7 mouse cellular contexts compared by ENCODE assay signal in the genomic region with DNA sequence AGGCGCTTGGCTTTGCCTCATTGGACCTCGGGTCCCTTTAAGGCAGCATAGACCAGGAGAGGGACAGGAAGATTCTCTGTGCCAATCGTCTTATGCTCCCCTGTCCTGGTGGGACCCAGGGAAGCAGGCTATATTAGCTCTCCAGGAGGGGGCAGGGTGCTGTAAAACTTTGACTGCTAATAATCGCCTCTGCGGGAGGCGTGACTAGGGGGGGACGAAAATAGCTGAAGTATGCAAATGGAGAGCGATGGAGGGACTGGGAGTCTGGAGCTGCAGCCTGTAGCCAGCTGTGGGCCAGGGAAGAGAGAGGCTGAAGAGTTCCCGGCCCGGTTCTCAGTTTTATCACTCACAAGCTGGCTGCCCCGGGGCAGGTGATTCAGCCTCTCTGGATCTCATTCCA. TPM values are rescaled to one million over a fixed set of nuclear protein-coding genes. Genes with fewer than 3 reads are reported as not detected.
A peak's percentile ranks its signal among the peaks of the same experiment; 100 is the strongest.
DNase-seq lines count a peak whose midpoint lies in the region; ATAC-seq and TF ChIP-seq lines count a peak whose summit lies in the region.

No protein-coding gene starts in this region.

- TF ChIP-seq CTCF in testis, adult 2 months (IDR thresholded peaks at IDR 0.05; ENCODE audit: control insufficient read depth, insufficient read depth, insufficient replicate concordance, low read depth, low read length), result peak; percentile 3; the same call in 1 of the 2 replicates

- H3K36me3 ChIP-seq in testis, adult 2 months (ENCODE audit: control insufficient read depth, insufficient read depth, low read length), result no peaks in the 10 kb centered on the region
- 0 out of 2 replicates have a peak, but pooled peaks cover 22% of the 10 kb centered on the region for H3K36me3 ChIP-seq in heart, embryonic 14.5 days (ENCODE audit: control insufficient read depth, insufficient read depth, low read length)
- H3K36me3 ChIP-seq in limb, embryonic 15.5 days, result no peaks in the 10 kb centered on the region

- H3K9me3 ChIP-seq in heart, embryonic 14.5 days (ENCODE audit: control insufficient read depth, low read length), result no peaks in the 10 kb centered on the region
- no peaks in the 10 kb centered on the region for H3K9me3 ChIP-seq in limb, embryonic 15.5 days

- H3K4me1 ChIP-seq in testis, adult 2 months (ENCODE audit: control insufficient read depth, insufficient read depth, low read length), result peaks cover 3% of the 10 kb centered on the region; the same call in 1 of the 2 replicates
- peaks cover 28 to 36% of the 10 kb centered on the region in 2 experiments for H3K4me1 ChIP-seq in heart, embryonic 14.5 days (ENCODE audit: control insufficient read depth in 2 of 2, insufficient read depth in 2 of 2, low read length in 2 of 2)
- H3K4me1 ChIP-seq in limb, embryonic 15.5 days, result peaks cover 35% of the 10 kb centered on the region

- no peak overlapping the region for H3K4me3 ChIP-seq in testis, adult 2 months (ENCODE audit: control insufficient read depth, low read depth, low read length)
- peak overlapping the region; percentile 14 to 26; a peak in 3 of 4 replicates for H3K4me3 ChIP-seq in heart, embryonic 14.5 days (ENCODE audit: control insufficient read depth in 1 of 2, insufficient read depth in 1 of 2, low read depth in 1 of 2, low read length in 2 of 2)
- H3K4me3 ChIP-seq in limb, embryonic 15.5 days, result no peak overlapping the region

- ATAC-seq in heart, embryonic 14.5 days (ENCODE audit: insufficient number of reproducible peaks, insufficient read depth, low FRiP score, low read depth), result peak; percentile 60
- ATAC-seq in limb, embryonic 15.5 days (ENCODE audit: insufficient number of reproducible peaks, low FRiP score, low TSS enrichment, low read depth), result no peak; the same call in 1 of the 2 replicates

- no peak for TF ChIP-seq POLR2A in testis, adult 2 months (IDR thresholded peaks at IDR 0.05; ENCODE audit: control insufficient read depth, low read depth, low read length)

- H3K27ac ChIP-seq in testis, adult 2 months (ENCODE audit: control insufficient read depth, insufficient read depth, low read depth, low read length), result no peak overlapping the region
- H3K27ac ChIP-seq in heart, embryonic 14.5 days (replicated peaks in 1 of 2; ENCODE audit: control insufficient read depth in 1 of 2, insufficient read depth in 1 of 2, low read depth in 2 of 2, low read length in 2 of 2), result peak overlapping the region; percentile 83 to 86
- H3K27ac ChIP-seq in limb, embryonic 15.5 days, result no peak overlapping the region

- no peak for DNase-seq in testis, postnatal 14 days (ENCODE audit: low spot score)
- DNase-seq in thymus, postnatal 4 days, result no peak
- no peak for DNase-seq in ovary, postnatal 10 days (ENCODE audit: low spot score)
- DNase-seq in adrenal gland, adult (ENCODE audit: inconsistent age in 2 of 2, low spot score in 1 of 2), result no peak

- peak overlapping the region; percentile 68 for H3K9ac ChIP-seq in heart, embryonic 14.5 days (ENCODE audit: low read length)
- 0 out of 2 replicates have a peak overlapping the region, but pooled peaks have one; percentile 4 for H3K9ac ChIP-seq in limb, embryonic 15.5 days

- peak overlapping the region; percentile 65 for H3K4me2 ChIP-seq in heart, embryonic 14.5 days (ENCODE audit: low read length)
- H3K4me2 ChIP-seq in limb, embryonic 15.5 days, result peak overlapping the region; percentile 31

- 4% methylated on average over 11 of the region's 11 CpGs for WGBS in heart, embryonic 14.5 days
- WGBS in limb, embryonic 15.5 days, result 6% methylated on average over 11 of the region's 11 CpGs

- H3K27me3 ChIP-seq in testis, adult 2 months (ENCODE audit: control insufficient read depth, insufficient read depth, low read length), result no peaks in the 10 kb centered on the region
- H3K27me3 ChIP-seq in heart, embryonic 14.5 days (ENCODE audit: control insufficient read depth, insufficient read depth, low read length), result no peaks in the 10 kb centered on the region
- no peaks in the 10 kb centered on the region for H3K27me3 ChIP-seq in limb, embryonic 15.5 days

RNA-seq across cellular contexts. Expression of gene Selenon, which starts 27.2 kb away (rescaled TPM):
- 1.4 and 1.6 TPM in 2 replicates for polyA plus RNA-seq in testis, adult 2 months (2012; rRNA removed)
- polyA plus RNA-seq in heart, embryonic 14.5 days (2014; fragmentation: Nextera tagmentation; extraction: Ambion mirVana), result 41.5 and 43.6 TPM in 2 replicates
- polyA plus RNA-seq in limb, embryonic 15.5 days (2015; fragmentation: Nextera tagmentation; extraction: Ambion mirVana), result 17.2 and 21.9 TPM in 2 replicates

RNA-seq across cellular contexts. Expression of gene Mtfr1l, which starts 44.0 kb away (rescaled TPM):
- 286 and 306 TPM in 2 replicates for polyA plus RNA-seq in testis, adult 2 months (2012; rRNA removed)
- 170 and 175 TPM in 2 replicates for polyA plus RNA-seq in heart, embryonic 14.5 days (2014; fragmentation: Nextera tagmentation; extraction: Ambion mirVana)
- polyA plus RNA-seq in limb, embryonic 15.5 days (2015; fragmentation: Nextera tagmentation; extraction: Ambion mirVana), result 105 and 114 TPM in 2 replicates

Comparison
In these comparisons a context has a peak if more than half of its experiments do, and no peak if none do; other contexts are left out.
1. H3K27ac ChIP-seq: peak in heart, embryonic 14.5 days (2 of 2); none in testis, adult 2 months (single experiment) and limb, embryonic 15.5 days (single experiment).
2. H3K4me3 ChIP-seq: peak in heart, embryonic 14.5 days (2 of 2); none in testis, adult 2 months (single experiment) and limb, embryonic 15.5 days (single experiment).